Mouse (Mus musculus) neural tube, embryonic 12.5 days (tissue): Measurements from ENCODE around the gene Lmod3. TPM values are rescaled to one million over a fixed set of nuclear protein-coding genes. Genes with fewer than 3 reads are reported as not detected.

ENCODE experiments used
- ATAC-seq: fragments of 200-750 bp; cut with Nextera tagmentation; 2 replicates; pipeline ENCODE4 v1.8.0; 2017; ENCODE audit warnings: low read depth, mild to moderate bottlenecking, moderate TSS enrichment, moderate library complexity; ENCODE audit not compliant: low FRiP score
- H3K27ac ChIP-seq: fragments of 300-500 bp; sonication (generic); 2 replicates; pipeline ENCODE4 v1.5.1; 2016
- H3K27me3 ChIP-seq: fragments of 300-500 bp; sonication (generic); replicated peaks from 2 replicates; pipeline ENCODE4 v1.6.1; 2016; ENCODE audit warnings: mild to moderate bottlenecking
- H3K36me3 ChIP-seq: fragments of 300-500 bp; sonication (generic); 2 replicates; pipeline ENCODE4 v1.6.1; 2016; ENCODE audit warnings: mild to moderate bottlenecking
- H3K4me1 ChIP-seq: fragments of 300-500 bp; sonication (generic); 2 replicates; pipeline ENCODE4 v1.6.1; 2016
- H3K4me2 ChIP-seq: fragments of 300-500 bp; sonication (generic); replicated peaks from 2 replicates; pipeline ENCODE4 v1.6.1; 2016; ENCODE audit warnings: mild to moderate bottlenecking
- H3K4me3 ChIP-seq: fragments of 300-500 bp; sonication (generic); 2 replicates; pipeline ENCODE4 v1.5.1; 2016
- H3K9ac ChIP-seq: fragments of 300-500 bp; sonication (generic); 2 replicates; pipeline ENCODE4 v1.6.1; 2016; ENCODE audit warnings: mild to moderate bottlenecking
- H3K9me3 ChIP-seq: fragments of 300-500 bp; sonication (generic); 2 replicates; pipeline ENCODE4 v1.6.1; 2016; ENCODE audit warnings: mild to moderate bottlenecking
- WGBS: fragments of 180-500 bp; shearing (Covaris S2); methylation state at CpG from one replicate; pipeline ENCODE4 v1.1.7; 2016; 5-methylcytosine and 5-hydroxymethylcytosine counted together
- polyA plus RNA-seq: library from polyadenylated mRNA; unstranded; fragments of >200 nt; fragmentation: Nextera tagmentation; extraction: Ambion mirVana; gene quantifications from 2 replicates; pipeline ENCODE4 v1.2.1, GENCODE M21; 2016

Gene Lmod3
- polyA plus RNA-seq, 1 experiment from 2014 or later: 1.8 TPM

GRCm38 (mm10) chr6:97290687-97291086 is 38.1 kb upstream of the Lmod3 start:
- no peaks in the 10 kb centered on the region for H3K9me3 ChIP-seq
- no peaks in the 10 kb centered on the region for H3K27me3 ChIP-seq
- no peak for ATAC-seq
- 87% methylated on average over 3 of the region's 3 CpGs for WGBS
- H3K36me3 ChIP-seq: peaks cover 52% of the 10 kb centered on the region
- no peak overlapping the region for H3K4me2 ChIP-seq
- H3K4me3 ChIP-seq: no peak overlapping the region
- 0 out of 2 replicates have a peak, but pooled peaks cover 6% of the 10 kb centered on the region for H3K4me1 ChIP-seq
- no peak overlapping the region for H3K27ac ChIP-seq
- H3K9ac ChIP-seq: no peak overlapping the region

DNA sequence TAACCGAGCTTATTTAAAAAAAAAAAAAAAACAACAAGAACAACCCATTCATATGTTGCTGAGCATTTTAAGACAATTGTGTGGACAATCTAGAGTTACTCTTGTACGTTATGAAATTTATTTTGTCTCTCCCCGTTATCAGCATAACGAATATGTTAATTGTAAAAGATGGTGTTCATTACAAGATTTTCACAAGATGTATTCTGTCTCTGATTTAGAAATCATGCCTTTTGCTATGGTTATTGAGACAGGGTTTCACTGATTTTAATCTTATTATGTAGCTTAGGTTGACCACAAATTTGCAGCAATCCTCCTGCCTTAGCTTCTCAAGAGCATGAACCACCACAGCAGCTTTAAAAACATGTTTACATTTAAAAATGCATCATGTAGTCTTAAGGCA is 37.3 kb upstream of the Lmod3 start:
- Histone ChIP-seq H3K4me3 (no peak overlapping the region), H3K27me3 (no peaks in the 10 kb centered on the region), H3K4me1 (0 out of 2 replicates have a peak, but pooled peaks cover 6% of the 10 kb centered on the region), H3K36me3 (peaks cover 43% of the 10 kb centered on the region), H3K9me3 (no peaks in the 10 kb centered on the region), H3K4me2 (no peak overlapping the region), H3K9ac (no peak overlapping the region), H3K27ac (no peak overlapping the region)
- WGBS: 94% methylated on average over 4 of the region's 4 CpGs
- no peak for ATAC-seq

GRCm38 (mm10) chr6:97289316-97289820 is 36.8 kb upstream of the Lmod3 start:
- Histone ChIP-seq H3K9me3 (no peaks in the 10 kb centered on the region), H3K4me3 (no peak overlapping the region), H3K27ac (no peak overlapping the region), H3K27me3 (no peaks in the 10 kb centered on the region), H3K36me3 (peaks cover 39% of the 10 kb centered on the region), H3K4me1 (0 out of 2 replicates have a peak, but pooled peaks cover 6% of the 10 kb centered on the region), H3K4me2 (no peak overlapping the region), H3K9ac (no peak overlapping the region)
- WGBS: 72% methylated on average over 10 of the region's 10 CpGs
- no peak for ATAC-seq

GRCm38 (mm10) chr6:97288047-97288855 is 35.7 kb upstream of the Lmod3 start:
- Histone ChIP-seq H3K4me1 (0 out of 2 replicates have a peak, but pooled peaks cover 6% of the 10 kb centered on the region), H3K27ac (no peak overlapping the region), H3K27me3 (no peaks in the 10 kb centered on the region), H3K36me3 (peaks cover 31% of the 10 kb centered on the region), H3K4me2 (no peak overlapping the region), H3K4me3 (no peak overlapping the region), H3K9me3 (no peaks in the 10 kb centered on the region), H3K9ac (no peak overlapping the region)
- 73% methylated on average over 19 of the region's 19 CpGs for WGBS
- no peak for ATAC-seq

DNA sequence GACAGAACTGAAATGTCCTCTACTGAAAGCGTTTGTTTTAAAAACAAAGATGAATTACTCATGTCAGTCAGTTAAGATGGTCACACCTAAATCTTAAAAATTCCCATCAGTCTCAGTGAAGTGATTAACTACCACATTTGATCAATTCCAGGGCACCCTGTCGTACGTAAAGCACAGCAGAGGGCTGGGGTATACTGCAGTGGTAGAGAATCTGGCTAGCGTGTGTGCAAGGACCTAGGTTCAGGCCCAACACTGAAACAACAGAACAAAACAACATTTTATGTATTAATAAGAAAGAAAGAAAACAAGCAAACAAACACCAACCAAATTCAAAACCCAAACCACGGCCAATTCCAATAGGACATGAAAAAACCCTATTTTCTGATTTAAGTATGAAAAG is 33.8 kb upstream of the Lmod3 start:
- Histone ChIP-seq H3K27me3 (no peaks in the 10 kb centered on the region), H3K27ac (no peak overlapping the region), H3K9ac (no peak overlapping the region), H3K36me3 (peaks cover 16% of the 10 kb centered on the region), H3K4me2 (no peak overlapping the region), H3K9me3 (no peaks in the 10 kb centered on the region), H3K4me1 (0 out of 2 replicates have a peak, but pooled peaks cover 3% of the 10 kb centered on the region), H3K4me3 (no peak overlapping the region)
- 91% methylated on average over 5 of the region's 5 CpGs for WGBS
- ATAC-seq: no peak

- Histone ChIP-seq H3K27ac (no peak overlapping the region), H3K27me3 (no peaks in the 10 kb centered on the region), H3K4me2 (no peak overlapping the region), H3K9me3 (no peaks in the 10 kb centered on the region), H3K4me1 (no peaks in the 10 kb centered on the region), H3K9ac (no peak overlapping the region), H3K4me3 (no peak overlapping the region), H3K36me3 (peaks cover 12% of the 10 kb centered on the region)
- WGBS: 93% methylated on average over 1 of the region's 1 CpGs
- no peak for ATAC-seq
Measured at GRCm38 (mm10) chr6:97283676-97284075, 31.1 kb upstream of the Lmod3 start.

GRCm38 (mm10) chr6:97278878-97279277 is 26.3 kb upstream of the Lmod3 start:
- Histone ChIP-seq H3K4me2 (no peak overlapping the region), H3K4me3 (no peak overlapping the region), H3K27ac (no peak overlapping the region), H3K36me3 (no peaks in the 10 kb centered on the region), H3K9me3 (no peaks in the 10 kb centered on the region), H3K9ac (no peak overlapping the region), H3K27me3 (no peaks in the 10 kb centered on the region; the same call in 1 of the 2 replicates), H3K4me1 (peaks cover 14% of the 10 kb centered on the region)
- 51% methylated on average over 6 of the region's 6 CpGs for WGBS
- ATAC-seq: no peak

- Histone ChIP-seq H3K9me3 (no peaks in the 10 kb centered on the region), H3K9ac (no peak overlapping the region), H3K4me1 (peaks cover 14% of the 10 kb centered on the region), H3K27ac (no peak overlapping the region), H3K4me2 (peak overlapping the region; percentile 52), H3K36me3 (no peaks in the 10 kb centered on the region), H3K27me3 (no peaks in the 10 kb centered on the region; the same call in 1 of the 2 replicates), H3K4me3 (no peak overlapping the region)
- ATAC-seq: peak; percentile 61; the same call in 1 of the 2 replicates
- WGBS: 5% methylated on average over 19 of the region's 19 CpGs
Measured at GRCm38 (mm10) chr6:97278014-97278787, 25.6 kb upstream of the Lmod3 start.

- H3K36me3 ChIP-seq: no peaks in the 10 kb centered on the region
- no peak overlapping the region for H3K27ac ChIP-seq
- peaks cover 14% of the 10 kb centered on the region for H3K4me1 ChIP-seq
- no peaks in the 10 kb centered on the region; the same call in 1 of the 2 replicates for H3K27me3 ChIP-seq
- no peak overlapping the region for H3K4me3 ChIP-seq
- ATAC-seq: no peak
- WGBS: 65% methylated on average over 5 of the region's 5 CpGs
- H3K9me3 ChIP-seq: no peaks in the 10 kb centered on the region
- no peak overlapping the region for H3K9ac ChIP-seq
- no peak overlapping the region for H3K4me2 ChIP-seq
Measured at GRCm38 (mm10) chr6:97276890-97277497, 24.4 kb upstream of the Lmod3 start.

GRCm38 (mm10) chr6:97276366-97276765 is 23.8 kb upstream of the Lmod3 start:
- Histone ChIP-seq H3K9me3 (no peaks in the 10 kb centered on the region), H3K27me3 (no peaks in the 10 kb centered on the region; the same call in 1 of the 2 replicates), H3K4me2 (peak overlapping the region; percentile 16; the same call in 1 of the 2 replicates), H3K27ac (no peak overlapping the region), H3K4me1 (peaks cover 14% of the 10 kb centered on the region), H3K36me3 (no peaks in the 10 kb centered on the region), H3K4me3 (no peak overlapping the region), H3K9ac (no peak overlapping the region)
- no peak for ATAC-seq
- 36% methylated on average over 4 of the region's 4 CpGs for WGBS

DNA sequence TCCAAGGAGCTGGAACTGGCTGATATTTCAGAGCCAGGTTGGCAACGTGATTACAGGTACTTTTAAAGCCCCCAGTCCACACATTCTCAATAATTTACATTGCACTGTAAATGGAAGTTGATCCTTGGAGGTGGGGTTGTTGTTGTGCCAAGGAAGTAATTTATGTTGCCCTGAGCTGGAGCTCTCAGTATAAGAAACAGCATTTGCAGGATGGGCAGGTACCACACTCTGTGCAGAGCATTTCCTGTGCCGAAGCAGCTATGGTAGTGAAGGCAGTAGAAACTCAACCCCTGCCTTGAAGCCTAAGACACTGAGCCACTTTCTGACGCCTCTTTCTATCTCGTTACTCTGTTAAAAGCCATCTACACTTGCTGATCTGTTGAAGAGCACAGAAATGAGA is 23.2 kb upstream of the Lmod3 start:
- ATAC-seq: no peak
- Histone ChIP-seq H3K27ac (no peak overlapping the region), H3K36me3 (no peaks in the 10 kb centered on the region), H3K4me1 (peaks cover 14% of the 10 kb centered on the region), H3K9me3 (no peaks in the 10 kb centered on the region), H3K27me3 (no peaks in the 10 kb centered on the region; the same call in 1 of the 2 replicates), H3K4me3 (no peak overlapping the region), H3K4me2 (peak overlapping the region; percentile 16; the same call in 1 of the 2 replicates), H3K9ac (no peak overlapping the region)
- 64% methylated on average over 4 of the region's 4 CpGs for WGBS

DNA sequence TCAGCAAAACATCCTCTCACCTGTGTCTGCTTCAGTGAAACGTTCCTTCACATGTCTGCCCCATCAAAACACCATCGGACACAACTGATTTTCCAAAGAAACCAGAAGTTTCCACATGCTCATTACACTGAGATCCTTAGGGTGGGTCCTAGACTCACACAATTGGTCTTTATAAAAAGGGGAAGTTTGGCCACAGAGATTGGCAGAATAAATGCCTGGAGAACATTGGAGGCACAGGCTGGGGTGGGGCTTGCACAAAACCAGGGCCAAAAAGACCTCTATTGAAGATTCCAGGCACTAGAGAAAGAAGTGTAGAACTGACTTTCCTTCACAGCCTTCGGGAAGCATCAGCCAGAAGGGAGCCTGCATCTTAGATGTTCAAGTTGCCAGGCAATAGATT is 21.2 kb upstream of the Lmod3 start:
- H3K27me3 ChIP-seq: no peaks in the 10 kb centered on the region; the same call in 1 of the 2 replicates
- H3K4me1 ChIP-seq: peaks cover 14% of the 10 kb centered on the region
- no peaks in the 10 kb centered on the region for H3K36me3 ChIP-seq
- no peaks in the 10 kb centered on the region for H3K9me3 ChIP-seq
- ATAC-seq: no peak
- WGBS: 85% methylated on average over 3 of the region's 3 CpGs
- no peak overlapping the region for H3K4me3 ChIP-seq
- no peak overlapping the region for H3K9ac ChIP-seq
- H3K4me2 ChIP-seq: no peak overlapping the region
- no peak overlapping the region for H3K27ac ChIP-seq
